Mouse (Mus musculus) thymus, postnatal 0 days (tissue): ENCODE results near the gene Piezo1. TPM values are rescaled to one million over a fixed set of nuclear protein-coding genes. Genes with fewer than 3 reads are reported as not detected.

Experiments used
- DNase-seq: peaks from one replicate; pipeline ENCODE4 v3.0.0-alpha.2; 2015; ENCODE audit warnings: low spot score
- polyA plus RNA-seq: library from polyadenylated mRNA; unstranded; fragments of >200 nt; fragmentation: Nextera tagmentation; extraction: Ambion mirVana; gene quantifications from 2 replicates; pipeline ENCODE4 v1.2.1, GENCODE M21; 2015

Gene Piezo1
- polyA plus RNA-seq, 1 experiment from 2014 or later = 6.9 TPM

GRCm38 (mm10) chr8:122500856-122501255 lies 50.3 kb downstream of the Piezo1 start:
- DNase-seq = peak; percentile 83

- DNase-seq = peak; percentile 33
Observed at GRCm38 (mm10) chr8:122497912-122498311, 53.2 kb downstream of the Piezo1 start.

GRCm38 (mm10) chr8:122497016-122497734 lies 54.0 kb downstream of the Piezo1 start:
- DNase-seq = no peak

- DNase-seq = no peak
Observed at GRCm38 (mm10) chr8:122488387-122488786, 62.7 kb downstream of the Piezo1 start.

GRCm38 (mm10) chr8:122484831-122485230 lies 66.3 kb downstream of the Piezo1 start:
- DNase-seq = no peak

- DNase-seq = no peak
Observed at GRCm38 (mm10) chr8:122483877-122484276, 67.3 kb downstream of the Piezo1 start.

DNA sequence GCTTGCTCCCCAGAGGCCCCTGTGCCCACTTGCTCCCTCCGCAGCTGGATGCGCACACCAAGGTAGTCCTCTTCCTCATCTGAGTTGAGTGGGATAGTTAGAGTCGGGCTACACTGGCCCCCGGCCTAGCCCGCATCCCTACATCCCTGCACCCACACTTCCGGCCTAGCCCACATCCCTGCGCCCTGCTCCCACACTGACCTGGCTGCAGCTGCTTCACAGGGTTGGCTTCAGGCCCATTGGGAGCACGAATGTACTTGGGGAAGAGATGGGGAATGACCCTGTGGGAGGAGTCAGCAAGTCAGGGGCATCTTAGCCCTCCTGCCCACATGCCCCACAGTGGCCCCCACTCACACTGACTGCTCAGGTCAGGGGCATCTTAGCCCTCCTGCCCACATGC lies 68.7 kb downstream of the Piezo1 start:
- DNase-seq = no peak

DNA sequence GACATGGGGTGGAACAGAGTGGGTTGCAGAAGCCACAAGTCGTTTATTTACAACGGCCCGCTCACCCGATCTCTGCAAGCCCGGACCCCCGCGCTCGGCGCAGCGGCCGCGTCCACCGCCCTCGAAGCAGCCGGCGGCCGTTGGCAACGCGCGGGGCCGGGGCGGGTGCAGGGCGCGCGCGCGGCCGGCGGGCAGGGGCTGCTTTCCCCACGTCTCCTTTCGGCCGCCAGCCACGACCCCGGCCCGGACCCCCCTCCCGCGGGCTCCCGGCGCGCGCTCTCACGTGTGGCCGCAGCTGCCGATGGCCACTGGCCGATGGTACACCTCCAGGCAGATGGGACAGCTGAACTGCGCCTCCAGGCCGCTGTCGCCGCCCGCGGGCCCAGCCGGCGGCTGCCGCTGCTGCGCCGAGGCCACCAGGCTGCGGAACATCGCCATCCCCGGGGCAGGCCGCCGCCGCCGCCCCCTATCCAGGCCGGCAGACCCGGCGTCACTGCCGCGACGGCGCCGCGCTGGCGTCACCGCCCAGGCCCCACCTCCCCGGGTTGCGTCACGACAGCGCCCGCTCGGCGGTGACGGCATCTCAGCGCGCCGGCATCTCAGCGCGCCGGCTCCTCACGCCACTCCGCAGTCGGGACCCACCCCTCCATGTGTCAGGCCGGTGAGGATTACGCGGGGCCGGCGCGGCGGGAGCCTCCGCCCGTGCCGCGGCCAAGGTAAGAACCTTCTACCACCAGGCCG lies 75.4 kb downstream of the Piezo1 start, which contains the start of the genes Rnf166 and Ctu2:
TSS of gene Rnf166 (minus strand) at position 485 of the 741 bp plus-strand sequence.
TSS of gene Ctu2 (plus strand) at position 564 of the 741 bp plus-strand sequence.
- peak; percentile 94 for DNase-seq

GRCm38 (mm10) chr8:122474951-122475560 lies 76.1 kb downstream of the Piezo1 start:
- peak; percentile 67 for DNase-seq

GRCm38 (mm10) chr8:122473911-122474421 lies 77.2 kb downstream of the Piezo1 start:
- peak; percentile 92 for DNase-seq

DNA sequence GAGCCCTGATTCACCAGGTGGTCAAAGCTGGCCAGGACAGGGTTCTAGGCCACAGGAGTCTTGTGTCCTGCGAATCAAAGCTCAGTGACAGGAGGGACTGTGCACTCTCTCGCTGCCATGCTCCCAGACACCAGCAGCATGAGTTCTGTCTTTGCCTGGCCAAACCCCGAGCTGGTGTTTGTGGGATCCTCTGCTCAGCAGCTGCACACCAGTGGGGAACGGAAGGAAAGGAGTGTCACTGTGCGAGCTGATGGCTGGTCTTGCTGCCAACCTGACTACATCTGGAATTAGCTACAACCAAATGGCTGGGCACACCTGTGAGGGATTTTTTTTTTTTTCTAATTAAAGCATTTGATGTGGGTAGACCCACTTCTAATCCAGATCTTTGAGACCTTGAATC lies 80.4 kb downstream of the Piezo1 start:
- peak; percentile 69 for DNase-seq

DNA sequence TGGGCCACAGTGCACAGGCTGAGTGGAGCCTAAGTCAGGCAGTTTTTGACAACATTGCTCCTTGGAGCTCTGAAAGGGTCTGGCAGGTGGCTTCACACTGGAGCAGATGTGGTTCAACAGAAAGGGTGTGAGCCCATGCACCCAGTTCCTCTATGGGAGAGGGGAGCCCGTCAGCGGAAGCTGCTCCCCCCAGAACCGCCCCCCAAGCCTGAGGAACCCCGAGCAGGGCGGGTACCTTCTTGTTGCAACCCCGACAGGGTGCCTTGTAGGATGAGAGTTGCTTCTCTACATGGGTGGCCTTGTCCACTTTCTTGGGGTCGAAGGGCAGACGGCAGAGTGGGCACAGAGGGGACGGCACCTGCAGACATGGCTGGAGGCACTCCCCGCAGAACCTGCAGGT lies 81.2 kb downstream of the Piezo1 start:
- peak; percentile 91 for DNase-seq

DNA sequence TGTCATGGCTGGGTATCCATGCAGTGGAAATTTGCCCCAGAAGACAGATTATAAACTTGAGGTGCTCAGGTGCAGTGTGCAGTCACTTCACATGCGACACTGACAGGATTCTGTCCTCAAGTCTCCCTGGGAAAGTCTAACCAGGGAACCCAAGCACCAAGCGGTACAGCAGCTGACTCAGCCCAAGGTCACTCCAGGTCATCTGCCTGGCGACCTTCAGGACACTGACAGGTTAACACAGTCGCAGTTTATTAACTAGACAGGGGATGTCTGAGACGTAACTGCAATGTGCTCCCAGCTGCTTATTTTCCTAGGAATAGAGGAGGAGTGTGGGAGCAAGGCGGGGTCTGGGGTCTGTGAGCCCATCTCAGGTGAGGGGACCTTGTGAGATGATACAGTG lies 81.7 kb downstream of the Piezo1 start:
- no peak for DNase-seq

- DNase-seq = peak; percentile 63
Observed at GRCm38 (mm10) chr8:122467816-122468215, 83.3 kb downstream of the Piezo1 start.

GRCm38 (mm10) chr8:122464985-122465384 lies 86.1 kb downstream of the Piezo1 start:
- DNase-seq = no peak

- peak; percentile 94 for DNase-seq
Observed at GRCm38 (mm10) chr8:122463651-122464640, 87.2 kb downstream of the Piezo1 start.

- no peak for DNase-seq
Observed at GRCm38 (mm10) chr8:122462510-122462909, 88.6 kb downstream of the Piezo1 start.

GRCm38 (mm10) chr8:122461473-122462148 lies 89.5 kb downstream of the Piezo1 start:
- DNase-seq = no peak

- DNase-seq = peak; percentile 79
Observed at GRCm38 (mm10) chr8:122460524-122461472, 90.3 kb downstream of the Piezo1 start, which contains the start of gene Snai3. Gene Snai3, minus strand, starts transcription at chr8:122460733.
